Mouse (Mus musculus) kidney, adult 2 months (tissue): ENCODE results near the gene 1700016K19Rik.

Experiments used
- CTCF ChIP-seq: fragments of 200-500 bp; conservative IDR thresholded peaks from 2 replicates; pipeline ENCODE4 v1.5.1; 2011; ENCODE audit warnings: low read depth, mild to moderate bottlenecking, control low read depth, low read length, moderate library complexity, mixed read lengths; ENCODE audit not compliant: insufficient read depth, insufficient read length
- POLR2A ChIP-seq: fragments of 200-500 bp; IDR thresholded peaks from one replicate; pipeline ENCODE4 v1.6.1; 2011; ENCODE audit warnings: low read depth, low read length, control low read depth

DNA sequence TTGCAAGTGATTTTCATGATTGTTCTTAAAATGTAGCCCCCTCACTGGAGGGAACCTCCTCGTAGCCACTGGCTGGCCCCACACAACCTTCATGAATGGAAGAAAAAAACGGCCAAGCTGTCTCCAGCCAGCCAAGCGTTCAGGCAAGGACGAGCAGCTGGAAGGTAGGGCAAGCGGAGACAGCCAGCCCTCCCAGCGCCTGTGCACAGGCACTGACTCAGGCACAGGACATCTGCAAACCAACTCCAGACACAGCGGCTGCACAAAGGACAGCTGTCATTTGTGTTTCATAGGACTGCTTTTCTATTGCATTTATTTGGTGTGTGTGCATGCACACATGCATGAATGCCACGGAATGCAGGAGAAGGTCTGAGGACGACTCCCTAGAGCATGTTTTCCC lies 5.4 kb upstream of the 1700016K19Rik start:
- no peak for TF ChIP-seq CTCF
- no peak for TF ChIP-seq POLR2A
